Comparison of ENCODE assay signal across 9 mouse cellular contexts in the genomic region with DNA sequence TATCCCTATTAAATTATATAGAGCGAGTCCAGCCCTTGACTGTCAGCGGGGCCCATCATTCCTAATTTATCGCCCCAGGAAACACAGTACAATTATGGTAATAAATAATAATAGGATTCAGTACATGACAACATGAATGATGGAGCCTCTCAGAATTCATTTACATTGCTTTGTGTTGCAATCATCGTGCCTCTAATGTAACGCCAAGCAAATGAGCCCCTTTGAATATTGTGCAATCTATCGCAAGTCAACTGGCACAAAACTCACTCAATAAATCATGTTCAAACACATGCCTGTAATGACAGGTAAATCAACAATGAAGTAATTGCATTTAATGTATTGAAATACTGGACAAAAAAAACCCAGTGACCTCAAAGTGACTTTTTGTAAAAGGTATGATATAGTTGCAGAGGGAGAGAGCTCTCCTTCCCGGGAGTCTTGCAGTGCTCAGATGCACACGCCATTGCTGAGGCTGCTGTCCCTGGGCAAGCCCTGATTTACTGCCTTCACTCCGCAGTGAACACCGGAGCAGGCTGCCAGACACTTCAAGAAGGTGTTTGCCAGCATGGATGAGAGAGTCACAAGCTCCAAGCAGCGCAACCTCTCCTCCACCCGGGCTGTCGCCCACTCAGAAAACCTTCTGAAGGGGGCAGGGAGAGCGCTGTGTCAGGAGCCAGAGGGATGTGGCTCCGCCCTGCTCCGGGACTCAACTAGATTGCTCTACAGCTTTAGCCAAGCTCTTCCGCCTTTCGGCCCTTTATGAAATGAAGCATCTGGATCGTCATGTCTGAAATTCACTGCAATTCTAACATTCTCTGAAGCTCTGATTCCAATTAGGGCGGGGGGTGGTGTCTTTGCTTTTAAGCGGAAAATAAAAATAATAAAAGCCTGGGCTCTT.
DNase-seq lines count a peak whose midpoint lies in the region; ATAC-seq and TF ChIP-seq lines count a peak whose summit lies in the region.
"Had no signal": no experiment of that assay in that cellular context is flagged by ENCODE, and none has a peak within 500 bp of the region (broad histone marks: within the 10 kb centered on the region; RNA-seq: fewer than 3 reads in every experiment).

No protein-coding gene starts in this region.

- peak overlapping the region; percentile 34 for H3K4me2 ChIP-seq in forebrain, embryonic 15.5 days (replicated peaks)

- H3K4me1 ChIP-seq in forebrain, embryonic 15.5 days: peaks cover 16% of the 10 kb centered on the region
- no peaks in the 10 kb centered on the region for H3K4me1 ChIP-seq in small intestine, adult 2 months (ENCODE audit: control insufficient read depth, insufficient read depth, insufficient read length, low read length)

- H3ac ChIP-seq in C2C12 (ENCODE audit: control insufficient read depth, insufficient read length, low read depth): no peak overlapping the region

- H3K79me3 ChIP-seq in C2C12 (ENCODE audit: low read depth): no peaks in the 10 kb centered on the region

- H3K79me2 ChIP-seq in C2C12 (ENCODE audit: control insufficient read depth, insufficient read depth): no peaks in the 10 kb centered on the region

- intact Hi-C loops in heart, postnatal 10 days (cut with DNase I): no loop called here

- no peak overlapping the region for H3K27ac ChIP-seq in forebrain, embryonic 15.5 days (replicated peaks)
- peak overlapping the region; percentile 5; the same call in 1 of the 2 replicates for H3K27ac ChIP-seq in small intestine, adult 2 months (ENCODE audit: insufficient read depth, low read depth, low read length)
- H3K27ac ChIP-seq: macrophage had no signal

- no peaks in the 10 kb centered on the region for H3K9me3 ChIP-seq in forebrain, embryonic 15.5 days

- TF ChIP-seq CTCF in C2C12 (IDR thresholded peaks at IDR 0.05; ENCODE audit: control insufficient read depth, insufficient read depth, insufficient read length): no peak
- no peak for TF ChIP-seq CTCF in small intestine, adult 2 months (IDR thresholded peaks at IDR 0.05; ENCODE audit: extremely low read depth, insufficient read length, insufficient replicate concordance, low read depth, low read length)

- H3K27me3 ChIP-seq in C2C12 (ENCODE audit: control insufficient read depth, insufficient read depth, insufficient read length): peaks cover 4% of the 10 kb centered on the region
- H3K27me3 ChIP-seq in forebrain, embryonic 15.5 days: no peaks in the 10 kb centered on the region
- H3K27me3 ChIP-seq in small intestine, adult 2 months (ENCODE audit: control insufficient read depth, insufficient read depth, low read length): no peaks in the 10 kb centered on the region

- DNase-seq in cerebellum, adult 11 months: peak; percentile 24
- peak; percentile 78 to 80 for DNase-seq in heart, postnatal 10 days
- peak; percentile 77 to 84 for DNase-seq in kidney, postnatal 4 days
- DNase-seq in lung, postnatal 10 days: peak; percentile 86
- DNase-seq in thymus, postnatal 25 days: no peak

- no peaks in the 10 kb centered on the region for H3K36me3 ChIP-seq in C2C12 (ENCODE audit: control insufficient read depth, insufficient read depth)
- no peaks in the 10 kb centered on the region for H3K36me3 ChIP-seq in forebrain, embryonic 15.5 days
- H3K36me3 ChIP-seq in small intestine, adult 2 months (ENCODE audit: control insufficient read depth, insufficient read depth, low read length): no peaks in the 10 kb centered on the region

- no peak for TF ChIP-seq POLR2A in small intestine, adult 2 months (IDR thresholded peaks at IDR 0.05; ENCODE audit: low read depth, low read length)

- no peak overlapping the region for H3K4me3 ChIP-seq in C2C12 (ENCODE audit: insufficient read depth, poor library complexity, severe bottlenecking)
- H3K4me3 ChIP-seq in forebrain, embryonic 15.5 days: peak overlapping the region; percentile 19
- peak overlapping the region; percentile 41 for H3K4me3 ChIP-seq in small intestine, adult 2 months (ENCODE audit: low read depth, low read length)

- H3K9ac ChIP-seq in forebrain, embryonic 15.5 days (replicated peaks): no peak overlapping the region; the same call in 1 of the 2 replicates

- 52% methylated on average over 21 of the region's 21 CpGs for WGBS in forebrain, embryonic 15.5 days
- 18% methylated on average over 21 of the region's 21 CpGs for WGBS in small intestine, adult 2 months

- ATAC-seq in forebrain, embryonic 15.5 days (replicated peaks): peak; percentile 75

TF ChIP-seq in C2C12, 6 proteins besides CTCF, POLR2A, EP300 and RAD21:
- TF ChIP-seq MAX (IDR thresholded peaks at IDR 0.05): no peak
- TF ChIP-seq MYOD1 (IDR thresholded peaks at IDR 0.05; ENCODE audit: control insufficient read depth, insufficient read length, low read depth): no peak
- peak; percentile 43 for TF ChIP-seq CEBPB (IDR thresholded peaks at IDR 0.05; ENCODE audit: low read depth)
